Mouse (Mus musculus): ENCODE results near the gene Slc29a4.

- no peak for TF ChIP-seq CTCF (IDR thresholded peaks at IDR 0.05; ENCODE audit: low read depth)
- TF ChIP-seq EP300 (optimal IDR thresholded peaks at IDR 0.05): no peak
Measured at GRCm38 (mm10) chr5:142707709-142708108, 15.4 kb downstream of the Slc29a4 start.
